In genomic region chr7:100965079-100965478, GRCm38 (mm10) we compare ENCODE assay signal across 9 mouse cellular contexts. TPM values are rescaled to one million over a fixed set of nuclear protein-coding genes. Genes with fewer than 3 reads are reported as not detected.
DNase-seq lines count a peak whose midpoint lies in the region; ATAC-seq and TF ChIP-seq lines count a peak whose summit lies in the region.
"Had no signal": no experiment of that assay in that cellular context is flagged by ENCODE, and none has a peak within 500 bp of the region (broad histone marks: within the 10 kb centered on the region; RNA-seq: fewer than 3 reads in every experiment).

No protein-coding gene starts in this region.

- DNase-seq in kidney, postnatal 0 days (ENCODE audit: low spot score) = peak; percentile 72
- DNase-seq in kidney, adult 18-20 months = no peak
- DNase-seq in ES-CJ7 (ENCODE audit: low read depth, low spot score) = peak; percentile 52
- DNase-seq in cerebellum, adult 9-10 months = peak; percentile 19
- peak; percentile 8 for DNase-seq in retina, adult 2 months (ENCODE audit: low read depth, low spot score)
- DNase-seq in spleen, postnatal 36 days (ENCODE audit: low spot score in 2 of 2) = no peak

- H3K4me3 ChIP-seq in kidney, postnatal 0 days (replicated peaks; ENCODE audit: low read depth, low read length) = no peak overlapping the region
- H3K4me3 ChIP-seq in intestine, postnatal 0 days (ENCODE audit: low read depth, low read length) = no peak overlapping the region
- H3K4me3 ChIP-seq in hindbrain, embryonic 12.5 days = no peak overlapping the region
- H3K4me3 ChIP-seq: heart, embryonic 13.5 days had no signal

- peak; percentile 60 for ATAC-seq in kidney, postnatal 0 days (replicated peaks; ENCODE audit: low FRiP score, low read depth)
- ATAC-seq in intestine, postnatal 0 days = no peak
- ATAC-seq in hindbrain, embryonic 12.5 days (ENCODE audit: low FRiP score) = no peak

- no peaks in the 10 kb centered on the region for H3K36me3 ChIP-seq in kidney, postnatal 0 days (ENCODE audit: insufficient read depth, low read length)
- H3K36me3 ChIP-seq in intestine, postnatal 0 days (ENCODE audit: control insufficient read depth, insufficient read depth) = no peaks in the 10 kb centered on the region
- H3K36me3 ChIP-seq in hindbrain, embryonic 12.5 days = no peaks in the 10 kb centered on the region
- H3K36me3 ChIP-seq: heart, embryonic 13.5 days had no signal

- no peak overlapping the region for H3K4me2 ChIP-seq in kidney, postnatal 0 days (ENCODE audit: low read length)
- H3K4me2 ChIP-seq in intestine, postnatal 0 days (replicated peaks; ENCODE audit: low read depth) = no peak overlapping the region
- H3K4me2 ChIP-seq in hindbrain, embryonic 12.5 days (replicated peaks) = no peak overlapping the region
- H3K4me2 ChIP-seq: heart, embryonic 13.5 days had no signal

- no peaks in the 10 kb centered on the region for H3K27me3 ChIP-seq in kidney, postnatal 0 days (ENCODE audit: insufficient read depth, low read length)
- no peaks in the 10 kb centered on the region for H3K27me3 ChIP-seq in intestine, postnatal 0 days (replicated peaks; ENCODE audit: control insufficient read depth, insufficient read depth, low read length)
- 0 out of 2 replicates have a peak, but pooled peaks cover 2% of the 10 kb centered on the region for H3K27me3 ChIP-seq in hindbrain, embryonic 12.5 days

- H3K4me1 ChIP-seq in kidney, postnatal 0 days (replicated peaks; ENCODE audit: insufficient read depth, low read length) = no peaks in the 10 kb centered on the region
- no peaks in the 10 kb centered on the region; the same call in 1 of the 2 replicates for H3K4me1 ChIP-seq in intestine, postnatal 0 days (replicated peaks; ENCODE audit: control insufficient read depth, insufficient read depth, low read length)
- H3K4me1 ChIP-seq in hindbrain, embryonic 12.5 days = no peaks in the 10 kb centered on the region

- 25% methylated on average over 4 of the region's 4 CpGs for WGBS in kidney, postnatal 0 days
- 41% methylated on average over 4 of the region's 4 CpGs for WGBS in intestine, postnatal 0 days
- 30% methylated on average over 4 of the region's 4 CpGs for WGBS in hindbrain, embryonic 12.5 days

- H3K27ac ChIP-seq in kidney, postnatal 0 days = no peak overlapping the region
- H3K27ac ChIP-seq in intestine, postnatal 0 days (ENCODE audit: low read depth, low read length) = no peak overlapping the region
- H3K27ac ChIP-seq in hindbrain, embryonic 12.5 days = no peak overlapping the region
- H3K27ac ChIP-seq: heart, embryonic 13.5 days had no signal

- H3K9ac ChIP-seq in kidney, postnatal 0 days (ENCODE audit: low read depth, low read length) = no peak overlapping the region
- no peak overlapping the region for H3K9ac ChIP-seq in intestine, postnatal 0 days (ENCODE audit: low read depth, low read length)
- H3K9ac ChIP-seq in hindbrain, embryonic 12.5 days = no peak overlapping the region
- H3K9ac ChIP-seq: heart, embryonic 13.5 days had no signal

- peak; percentile 78 for TF ChIP-seq CTCF in kidney, postnatal 0 days (IDR thresholded peaks at IDR 0.05; ENCODE audit: low read depth)
- TF ChIP-seq CTCF in intestine, postnatal 0 days (IDR thresholded peaks at IDR 0.05; ENCODE audit: low read depth) = peak; percentile 88

- H3K9me3 ChIP-seq in kidney, postnatal 0 days (replicated peaks; ENCODE audit: low read length) = no peaks in the 10 kb centered on the region
- no peaks in the 10 kb centered on the region for H3K9me3 ChIP-seq in intestine, postnatal 0 days (ENCODE audit: control insufficient read depth)
- H3K9me3 ChIP-seq in hindbrain, embryonic 12.5 days (replicated peaks) = no peaks in the 10 kb centered on the region
- H3K9me3 ChIP-seq: heart, embryonic 13.5 days had no signal

RNA-seq across cellular contexts. Expression of gene P2ry6, which starts 9.4 kb away (rescaled TPM):
- polyA plus RNA-seq in kidney, postnatal 0 days (2015; fragmentation: Nextera tagmentation; extraction: Ambion mirVana) = 4.8 and 5.0 TPM in 2 replicates
- 5.7 and 7.0 TPM in 2 replicates for polyA plus RNA-seq in intestine, postnatal 0 days (2015; fragmentation: Nextera tagmentation; extraction: Ambion mirVana)
- polyA plus RNA-seq in hindbrain, embryonic 12.5 days (2016; fragmentation: Nextera tagmentation; extraction: Ambion mirVana) = 2.8 and 3.1 TPM in 2 replicates

RNA-seq across cellular contexts. Expression of gene Arhgef17, which starts 33.2 kb away (rescaled TPM):
- polyA plus RNA-seq in kidney, postnatal 0 days (2015; fragmentation: Nextera tagmentation; extraction: Ambion mirVana) = 7.8 and 8.1 TPM in 2 replicates
- 2.0 and 2.5 TPM in 2 replicates for polyA plus RNA-seq in intestine, postnatal 0 days (2015; fragmentation: Nextera tagmentation; extraction: Ambion mirVana)
- polyA plus RNA-seq in hindbrain, embryonic 12.5 days (2016; fragmentation: Nextera tagmentation; extraction: Ambion mirVana) = 9.1 and 9.6 TPM in 2 replicates

RNA-seq across cellular contexts. Expression of gene P2ry2, which starts 47.6 kb away (rescaled TPM):
- 4.0 and 4.2 TPM in 2 replicates for polyA plus RNA-seq in kidney, postnatal 0 days (2015; fragmentation: Nextera tagmentation; extraction: Ambion mirVana)
- polyA plus RNA-seq in intestine, postnatal 0 days (2015; fragmentation: Nextera tagmentation; extraction: Ambion mirVana) = 2.0 and 2.6 TPM in 2 replicates
- 0.61 and 0.77 TPM in 2 replicates for polyA plus RNA-seq in hindbrain, embryonic 12.5 days (2016; fragmentation: Nextera tagmentation; extraction: Ambion mirVana)

Comparison
In these comparisons a context has a peak if more than half of its experiments do, and no peak if none do; other contexts are left out.
1. DNase-seq: peak in kidney, postnatal 0 days (single experiment), ES-CJ7 (single experiment), cerebellum, adult 9-10 months (single experiment) and retina, adult 2 months (single experiment); none in kidney, adult 18-20 months (single experiment) and spleen, postnatal 36 days (0 of 2).